Mouse (Mus musculus) hindbrain, embryonic 15.5 days (tissue): ENCODE data around the gene Ccdc81. TPM values are rescaled to one million over a fixed set of nuclear protein-coding genes. Genes with fewer than 3 reads are reported as not detected.

Experiments used
- ATAC-seq: fragments of 200-750 bp; cut with Nextera tagmentation; 2 replicates; pipeline ENCODE4 v1.8.0; 2017; ENCODE audit warnings: low read depth, moderate number of reproducible peaks, moderate TSS enrichment; ENCODE audit not compliant: low FRiP score
- H3K27ac ChIP-seq: fragments of 300-500 bp; sonication (generic); replicated peaks from 2 replicates; pipeline ENCODE4 v1.5.1; 2015; ENCODE audit warnings: mild to moderate bottlenecking, inconsistent platforms
- H3K27me3 ChIP-seq: fragments of 300-500 bp; sonication (generic); 2 replicates; pipeline ENCODE4 v1.6.1; 2015; ENCODE audit warnings: control low read depth, inconsistent platforms
- H3K36me3 ChIP-seq: fragments of 300-500 bp; sonication (generic); 2 replicates; pipeline ENCODE4 v1.6.1; 2015; ENCODE audit warnings: control low read depth, inconsistent platforms
- H3K4me1 ChIP-seq: fragments of 300-500 bp; sonication (generic); replicated peaks from 2 replicates; pipeline ENCODE4 v1.6.1; 2015; ENCODE audit warnings: control low read depth, inconsistent platforms
- H3K4me2 ChIP-seq: fragments of 300-500 bp; sonication (generic); 2 replicates; pipeline ENCODE4 v1.6.1; 2015; ENCODE audit warnings: moderate library complexity, mild to moderate bottlenecking, inconsistent platforms
- H3K4me3 ChIP-seq: fragments of 300-500 bp; sonication (generic); 2 replicates; pipeline ENCODE4 v1.5.1; 2015; ENCODE audit warnings: mild to moderate bottlenecking, inconsistent platforms
- H3K9ac ChIP-seq: fragments of 300-500 bp; sonication (generic); 2 replicates; pipeline ENCODE4 v1.6.1; 2015; ENCODE audit warnings: inconsistent platforms
- H3K9me3 ChIP-seq: fragments of 300-500 bp; sonication (generic); 2 replicates; pipeline ENCODE4 v1.6.1; 2016; ENCODE audit warnings: control low read depth, inconsistent platforms
- WGBS: fragments of 180-500 bp; shearing (Covaris S2); methylation state at CpG from one replicate; pipeline ENCODE4 v1.1.7; 2015; 5-methylcytosine and 5-hydroxymethylcytosine counted together
- polyA plus RNA-seq: library from polyadenylated mRNA; unstranded; fragments of >200 nt; fragmentation: Nextera tagmentation; extraction: Ambion mirVana; gene quantifications from 2 replicates; pipeline ENCODE4 v1.2.1, GENCODE M21; 2015

The Ccdc81 gene
- 1.1 TPM in 2 replicates for polyA plus RNA-seq

DNA sequence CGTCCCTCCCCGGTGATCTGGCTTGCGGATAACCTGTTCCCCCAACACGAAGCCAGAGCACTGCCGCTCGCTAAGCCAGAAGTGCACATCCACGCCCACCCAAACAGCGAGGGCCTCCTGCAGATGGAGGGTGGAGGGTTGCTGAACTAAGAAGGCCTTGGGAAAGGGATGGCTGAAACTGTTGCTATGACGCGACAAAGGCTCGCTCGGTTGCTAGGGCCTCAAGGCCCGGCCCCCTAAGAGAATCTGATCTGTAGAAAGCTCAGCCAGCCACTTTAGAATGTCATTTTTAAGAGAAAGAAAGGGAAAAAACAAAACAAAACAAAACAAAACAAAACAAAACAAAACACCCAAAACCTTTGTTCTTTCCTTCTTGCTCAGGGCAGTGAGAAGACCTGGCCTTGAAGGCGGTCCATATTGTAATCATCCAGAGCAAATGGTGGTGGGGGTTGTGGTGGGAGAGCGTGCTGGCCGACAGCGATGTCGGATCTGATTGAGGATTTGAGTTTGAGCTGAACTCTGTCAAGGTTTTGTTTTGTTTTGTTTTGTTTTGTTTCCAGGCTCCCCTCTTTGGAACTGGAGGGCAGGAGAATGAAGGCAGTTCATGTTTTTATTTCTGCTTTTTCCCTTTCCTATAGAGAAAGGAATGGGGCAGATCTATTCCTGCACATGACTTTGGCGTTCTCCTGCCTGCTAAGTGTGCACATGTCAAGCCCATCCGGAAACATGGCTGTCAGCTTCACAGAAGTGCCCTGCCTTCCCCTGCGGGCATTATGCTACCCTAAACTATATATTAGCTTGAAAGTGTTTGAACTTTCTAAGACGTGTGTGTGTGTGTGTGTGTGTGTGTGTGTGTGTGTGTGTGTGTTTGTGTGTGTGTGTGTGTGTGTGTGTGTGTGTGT, at the start of gene Ccdc81:
TSS of gene Ccdc81 (minus strand) at position 188 of the 902 bp plus-strand sequence.
- H3K9ac ChIP-seq = no peak within 1 kb of the TSS
- peak within 1 kb of the TSS; percentile 44 for H3K4me2 ChIP-seq
- peaks cover 7% of the 10 kb centered on the region; the same call in 1 of the 2 replicates for H3K4me1 ChIP-seq
- 27% methylated on average over 22 of the region's 22 CpGs for WGBS
- H3K27ac ChIP-seq = no peak within 1 kb of the TSS
- no peaks in the 10 kb centered on the region for H3K36me3 ChIP-seq
- H3K4me3 ChIP-seq = 0 out of 2 replicates have a peak within 1 kb of the TSS, but pooled peaks have one; percentile 8
- no peaks in the 10 kb centered on the region for H3K27me3 ChIP-seq
- peak; percentile 84; the same call in 1 of the 2 replicates for ATAC-seq
- no peaks in the 10 kb centered on the region for H3K9me3 ChIP-seq

DNA sequence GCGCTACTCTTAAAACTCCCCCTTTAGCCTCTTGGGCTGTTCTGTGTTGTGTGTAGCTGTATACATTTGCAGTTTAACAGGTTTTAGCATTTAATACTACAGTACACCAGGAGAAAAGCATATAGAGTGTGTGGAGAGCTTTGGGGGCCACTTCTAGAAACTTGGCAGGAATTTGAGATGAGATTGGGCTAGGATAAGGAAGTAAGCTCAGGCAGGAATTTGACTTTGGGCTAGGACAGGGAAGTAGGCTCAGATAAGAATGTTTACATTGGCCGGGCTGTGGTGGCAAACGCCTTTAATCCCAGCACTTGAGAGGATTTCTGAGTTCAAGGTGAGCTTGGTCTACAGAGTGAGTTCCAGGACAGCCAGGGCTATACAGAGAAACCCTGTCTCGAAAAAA, 46.0 kb upstream of the Ccdc81 start:
- Histone ChIP-seq H3K27me3 (no peaks in the 10 kb centered on the region), H3K4me1 (no peaks in the 10 kb centered on the region), H3K4me3 (no peak overlapping the region), H3K9me3 (no peaks in the 10 kb centered on the region), H3K36me3 (peaks cover 3% of the 10 kb centered on the region; the same call in 1 of the 2 replicates), H3K27ac (no peak overlapping the region), H3K4me2 (no peak overlapping the region), H3K9ac (no peak overlapping the region)
- ATAC-seq = no peak
- WGBS = 83% methylated on average over 4 of the region's 4 CpGs

DNA sequence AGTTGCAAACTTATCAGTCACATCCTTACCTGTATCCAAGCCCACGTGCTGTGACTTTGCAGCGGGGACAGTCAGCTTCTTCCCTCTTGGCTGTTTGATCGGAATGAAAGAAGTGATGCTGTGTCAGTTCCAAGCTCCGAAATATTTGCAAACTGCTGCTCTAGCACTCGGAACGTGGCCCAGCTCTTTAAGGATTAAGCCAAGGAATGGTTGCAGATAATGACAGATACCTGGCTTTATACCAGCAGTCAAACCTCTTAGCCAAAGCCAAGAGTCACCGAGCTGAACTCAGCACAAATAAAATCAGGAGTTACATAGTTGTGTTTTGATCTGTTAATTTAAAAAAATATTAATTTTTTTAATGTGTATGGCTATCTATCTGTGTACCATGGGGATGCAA, 44.6 kb upstream of the Ccdc81 start:
- Histone ChIP-seq H3K4me2 (no peak overlapping the region), H3K27me3 (no peaks in the 10 kb centered on the region), H3K27ac (no peak overlapping the region), H3K4me3 (no peak overlapping the region), H3K9me3 (no peaks in the 10 kb centered on the region), H3K4me1 (no peaks in the 10 kb centered on the region), H3K36me3 (no peaks in the 10 kb centered on the region), H3K9ac (no peak overlapping the region)
- no peak for ATAC-seq
- WGBS = 83% methylated on average over 7 of the region's 7 CpGs

DNA sequence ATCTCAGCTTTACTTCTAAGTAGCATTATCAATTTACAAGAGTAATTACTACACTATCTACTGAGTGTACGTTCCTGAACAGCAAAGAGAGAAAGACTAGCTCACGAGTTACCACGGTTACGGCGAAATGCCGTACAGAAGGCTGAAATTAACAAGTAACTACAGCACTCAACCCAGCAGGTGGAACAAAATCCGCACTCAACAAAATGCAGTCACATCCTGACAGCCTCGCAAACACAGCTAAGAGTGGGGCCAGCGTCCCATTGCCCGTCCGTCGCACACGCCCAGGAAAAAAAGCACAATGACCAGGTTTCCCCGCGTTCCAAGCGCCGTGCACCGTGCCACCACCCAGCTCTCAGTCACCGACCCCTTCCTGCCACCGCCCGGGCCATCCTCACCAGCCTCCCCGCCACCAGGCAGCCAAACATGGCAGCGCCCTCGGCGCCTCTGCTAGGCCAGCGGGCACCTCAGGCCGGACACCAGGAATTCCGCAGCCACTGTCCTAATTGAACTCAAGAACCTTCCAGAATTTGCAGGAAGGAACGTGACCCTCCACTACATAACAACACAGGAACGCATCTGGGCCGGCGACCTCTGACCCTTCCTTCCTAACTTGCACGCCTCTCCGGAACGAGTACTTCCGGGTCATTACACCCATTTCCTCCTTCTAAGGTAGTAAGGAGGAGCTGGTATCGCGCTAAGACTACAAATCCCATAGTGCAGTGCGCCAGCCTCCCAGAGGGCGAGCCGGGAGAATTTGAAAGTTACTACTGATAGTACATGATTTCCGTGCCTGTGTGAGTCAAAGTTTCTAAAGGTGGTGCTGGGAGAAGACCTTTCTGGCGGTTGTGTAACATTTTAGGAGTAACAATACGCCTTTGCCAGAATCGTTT, 37.4 kb upstream of the Ccdc81 start, which contains the start of gene Hikeshi:
TSS of gene Hikeshi (minus strand) at position 634 of the 893 bp plus-strand sequence.
- Histone ChIP-seq H3K4me3 (peak within 1 kb of the TSS; percentile 65), H3K9ac (peak within 1 kb of the TSS; percentile 62), H3K4me2 (peak within 1 kb of the TSS; percentile 62), H3K27ac (peak within 1 kb of the TSS; percentile 80), H3K36me3 (no peaks in the 10 kb centered on the region), H3K9me3 (no peaks in the 10 kb centered on the region), H3K4me1 (peaks cover 9% of the 10 kb centered on the region), H3K27me3 (no peaks in the 10 kb centered on the region)
- peak; percentile 99 for ATAC-seq
- under 1% methylated on average over 45 of the region's 45 CpGs for WGBS

DNA sequence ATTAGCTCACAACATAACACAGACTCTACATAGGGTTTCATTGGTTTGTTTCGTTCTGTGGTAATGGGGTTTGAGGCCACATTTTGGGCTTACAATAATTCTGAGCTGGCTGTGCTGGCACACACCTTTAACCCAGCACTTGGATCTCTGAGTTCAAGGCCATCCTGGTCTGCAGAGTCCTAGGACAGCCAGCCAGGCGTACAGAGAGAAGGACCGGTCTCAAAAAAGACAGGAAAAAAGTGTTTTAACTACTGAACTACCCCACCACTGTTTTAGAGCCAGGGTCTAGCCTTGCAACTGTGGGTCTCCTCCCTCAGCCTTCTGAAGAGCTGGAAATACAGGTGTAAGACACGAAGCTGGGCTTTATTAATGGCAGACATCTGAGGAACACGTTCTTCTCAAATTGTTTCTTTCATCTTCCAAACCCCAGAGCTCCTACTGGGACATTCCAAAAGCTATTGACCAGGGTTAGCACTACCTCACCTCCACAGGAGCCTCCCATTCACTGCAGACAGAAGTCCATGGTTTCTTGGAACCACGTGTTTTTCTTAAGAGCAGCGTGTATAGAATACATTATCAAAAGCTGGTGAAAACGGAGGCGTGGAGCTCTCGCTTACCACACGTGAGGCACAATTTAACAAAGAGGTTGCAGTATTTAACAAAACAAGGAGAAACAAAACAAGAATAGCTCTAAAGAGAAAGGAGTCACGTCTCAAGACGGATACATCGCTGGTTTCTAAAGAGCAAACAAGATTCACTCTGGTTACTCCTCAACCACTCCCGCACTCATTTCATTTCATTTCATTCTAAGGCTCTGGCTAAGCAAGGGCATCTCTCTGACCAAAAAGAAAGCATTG, 36.3 kb upstream of the Ccdc81 start:
- peak overlapping the region; percentile 62 for H3K4me2 ChIP-seq
- H3K36me3 ChIP-seq = 0 out of 2 replicates have a peak, but pooled peaks cover 1% of the 10 kb centered on the region
- peaks cover 9% of the 10 kb centered on the region for H3K4me1 ChIP-seq
- 38% methylated on average over 15 of the region's 15 CpGs for WGBS
- no peaks in the 10 kb centered on the region for H3K9me3 ChIP-seq
- H3K9ac ChIP-seq = peak overlapping the region; percentile 62
- H3K4me3 ChIP-seq = peak overlapping the region; percentile 65
- H3K27me3 ChIP-seq = no peaks in the 10 kb centered on the region
- no peak overlapping the region for H3K27ac ChIP-seq
- no peak for ATAC-seq

DNA sequence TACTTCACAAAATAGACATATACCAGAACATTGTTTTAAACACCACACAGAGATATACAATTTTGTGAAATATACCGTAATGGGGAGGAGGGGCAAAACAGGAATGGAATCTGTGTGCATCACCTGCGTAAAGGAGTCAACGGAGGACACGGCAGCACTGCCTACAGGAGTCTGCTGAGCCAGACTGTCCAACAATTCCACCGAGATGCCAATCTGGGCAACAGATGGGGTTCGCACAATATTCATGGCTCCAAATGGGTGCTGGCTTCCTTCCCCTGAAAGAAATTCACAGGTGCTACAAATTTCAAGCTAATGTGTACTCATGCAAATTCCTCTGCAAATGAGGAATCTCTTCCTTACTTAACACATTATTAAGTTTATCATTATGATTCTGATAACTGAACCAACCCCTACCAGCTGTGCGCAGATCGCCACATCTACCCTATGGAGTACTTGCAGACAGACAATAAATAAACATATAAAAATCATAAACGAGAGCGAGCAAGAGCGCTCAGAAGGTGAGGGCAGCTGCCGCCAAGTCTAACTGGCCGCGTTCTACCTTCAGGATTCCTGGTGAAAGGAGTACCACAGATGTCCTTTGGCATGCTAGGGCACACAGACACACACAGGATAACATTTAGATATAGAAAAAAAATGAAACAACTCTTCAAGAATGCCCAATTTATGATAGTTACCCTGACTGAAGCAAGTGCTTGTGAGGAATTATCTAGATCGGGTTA, 20.2 kb upstream of the Ccdc81 start:
- Histone ChIP-seq H3K27me3 (no peaks in the 10 kb centered on the region), H3K36me3 (peaks cover 27% of the 10 kb centered on the region), H3K9ac (no peak overlapping the region), H3K4me1 (no peaks in the 10 kb centered on the region), H3K9me3 (no peaks in the 10 kb centered on the region), H3K27ac (no peak overlapping the region), H3K4me3 (no peak overlapping the region), H3K4me2 (no peak overlapping the region)
- 95% methylated on average over 15 of the region's 15 CpGs for WGBS
- ATAC-seq = no peak

DNA sequence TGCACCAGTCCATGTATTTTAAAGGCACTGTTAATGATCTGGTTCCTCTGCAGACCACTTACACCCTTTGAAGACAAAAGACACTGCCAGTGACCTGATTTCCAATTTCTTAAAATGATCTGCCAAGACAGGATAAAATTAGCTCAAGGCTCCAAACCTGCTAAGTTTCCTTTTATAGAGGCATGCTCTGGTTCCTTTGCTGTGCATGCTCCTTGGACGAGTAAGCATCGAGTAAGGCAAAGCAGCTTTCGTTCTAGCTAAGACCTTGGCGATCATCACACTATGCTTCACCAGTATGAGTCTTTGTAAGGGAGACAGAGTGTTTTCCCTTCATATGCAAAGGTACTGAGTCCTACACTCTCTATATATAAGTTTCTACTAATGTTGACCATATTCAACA, 14.3 kb upstream of the Ccdc81 start:
- ATAC-seq = no peak
- Histone ChIP-seq H3K4me3 (no peak overlapping the region), H3K9me3 (no peaks in the 10 kb centered on the region), H3K36me3 (peaks cover 31% of the 10 kb centered on the region), H3K9ac (no peak overlapping the region), H3K4me1 (no peaks in the 10 kb centered on the region), H3K27me3 (no peaks in the 10 kb centered on the region), H3K27ac (no peak overlapping the region), H3K4me2 (no peak overlapping the region)
- 91% methylated on average over 4 of the region's 4 CpGs for WGBS

DNA sequence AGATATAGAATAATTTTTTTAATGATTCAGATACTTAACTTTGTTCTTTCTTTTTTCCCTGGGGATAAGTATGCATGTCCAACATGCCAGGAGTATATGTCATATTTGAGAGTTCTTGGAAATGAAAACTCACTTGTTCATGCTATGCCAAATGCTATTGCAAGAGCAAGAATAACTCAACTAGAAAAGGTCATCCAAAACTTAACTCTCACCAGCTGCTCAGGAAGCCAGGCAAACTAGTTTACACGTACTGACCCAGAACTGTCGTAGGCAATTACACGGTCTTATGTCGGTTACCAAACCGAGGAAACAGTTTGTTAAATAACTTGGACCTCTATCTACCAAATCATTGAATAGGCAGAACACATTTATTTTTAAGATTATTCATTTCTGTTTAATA, 13.3 kb upstream of the Ccdc81 start:
- no peak for ATAC-seq
- 95% methylated on average over 5 of the region's 5 CpGs for WGBS

DNA sequence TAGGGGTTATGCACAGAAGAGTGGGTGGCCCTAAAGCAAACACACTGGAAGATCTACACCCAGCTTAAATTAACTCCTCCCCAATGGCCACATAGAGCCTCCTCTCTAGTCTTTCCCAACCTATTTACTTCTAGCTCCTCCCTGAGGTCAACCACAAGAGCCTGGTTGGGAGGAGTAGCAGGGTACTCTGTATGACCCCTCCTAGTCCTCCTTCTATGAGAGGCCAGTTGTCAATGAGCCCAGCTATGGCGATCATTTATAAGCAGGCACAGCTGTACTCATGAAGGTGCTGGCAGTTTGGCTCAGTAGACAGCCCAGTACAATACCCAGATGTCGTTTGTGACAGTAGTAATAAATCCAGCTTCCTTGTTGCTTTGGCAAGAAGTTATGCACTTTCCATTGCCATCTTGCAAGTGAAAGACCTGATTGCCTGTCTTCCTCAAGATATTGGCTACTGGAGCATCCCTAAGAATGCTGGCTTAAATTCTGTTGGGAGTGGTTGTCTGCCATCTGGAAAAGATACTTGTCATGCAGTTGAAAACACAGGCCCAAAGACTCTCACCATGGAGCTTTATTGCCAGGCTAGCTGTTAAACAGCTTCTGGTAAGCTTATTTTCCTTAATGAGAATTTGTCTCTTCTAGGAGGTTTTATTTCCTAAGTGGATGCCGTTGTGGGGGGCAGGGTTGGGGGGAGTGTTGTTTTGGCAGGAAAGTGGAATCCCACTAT, 10.2 kb upstream of the Ccdc81 start:
- H3K9me3 ChIP-seq = no peaks in the 10 kb centered on the region
- H3K36me3 ChIP-seq = peaks cover 19% of the 10 kb centered on the region
- H3K4me3 ChIP-seq = no peak overlapping the region
- WGBS = 84% methylated on average over 3 of the region's 3 CpGs
- H3K4me1 ChIP-seq = no peaks in the 10 kb centered on the region
- peak; percentile 38; the same call in 1 of the 2 replicates for ATAC-seq
- H3K9ac ChIP-seq = no peak overlapping the region
- no peak overlapping the region for H3K4me2 ChIP-seq
- H3K27me3 ChIP-seq = no peaks in the 10 kb centered on the region
- H3K27ac ChIP-seq = no peak overlapping the region

More for the DNA sequence above, 13.3 kb upstream of the Ccdc81 start:
- Histone ChIP-seq H3K27ac (no peak overlapping the region), H3K27me3 (no peaks in the 10 kb centered on the region), H3K4me1 (no peaks in the 10 kb centered on the region), H3K36me3 (peaks cover 31% of the 10 kb centered on the region), H3K4me2 (no peak overlapping the region), H3K4me3 (no peak overlapping the region), H3K9me3 (no peaks in the 10 kb centered on the region), H3K9ac (no peak overlapping the region)

DNA sequence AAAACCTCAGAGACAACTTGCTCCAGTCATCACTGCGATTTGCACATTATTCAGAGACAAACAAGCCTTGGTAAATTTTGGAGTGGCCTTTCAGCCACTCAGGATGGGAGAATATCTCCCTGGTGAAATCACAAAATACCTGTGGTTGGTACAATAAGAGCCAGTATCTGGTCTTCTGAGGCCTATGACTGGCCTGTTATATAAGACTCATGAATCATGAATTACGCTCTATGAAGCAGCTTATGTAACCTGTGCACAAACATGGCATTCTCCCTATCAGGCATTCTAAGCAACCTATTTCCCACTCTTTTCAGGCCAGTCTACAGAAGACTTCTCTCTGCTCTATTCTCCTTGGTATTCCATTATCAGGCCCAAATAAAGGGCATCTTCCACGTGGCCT, 8.9 kb upstream of the Ccdc81 start:
- Histone ChIP-seq H3K4me2 (no peak overlapping the region), H3K27me3 (no peaks in the 10 kb centered on the region), H3K4me1 (no peaks in the 10 kb centered on the region), H3K9me3 (no peaks in the 10 kb centered on the region), H3K36me3 (peaks cover 13% of the 10 kb centered on the region), H3K9ac (no peak overlapping the region), H3K27ac (no peak overlapping the region), H3K4me3 (no peak overlapping the region)
- ATAC-seq = no peak
- WGBS = 95% methylated on average over 3 of the region's 3 CpGs
